Mouse (Mus musculus): ENCODE data around the gene 4930452B06Rik.

The 4930452B06Rik gene

GRCm38 (mm10) chr14:8451117-8451516 lies 214.9 kb downstream of the 4930452B06Rik start:
- no peak for DNase-seq (ENCODE audit: low spot score)

DNA sequence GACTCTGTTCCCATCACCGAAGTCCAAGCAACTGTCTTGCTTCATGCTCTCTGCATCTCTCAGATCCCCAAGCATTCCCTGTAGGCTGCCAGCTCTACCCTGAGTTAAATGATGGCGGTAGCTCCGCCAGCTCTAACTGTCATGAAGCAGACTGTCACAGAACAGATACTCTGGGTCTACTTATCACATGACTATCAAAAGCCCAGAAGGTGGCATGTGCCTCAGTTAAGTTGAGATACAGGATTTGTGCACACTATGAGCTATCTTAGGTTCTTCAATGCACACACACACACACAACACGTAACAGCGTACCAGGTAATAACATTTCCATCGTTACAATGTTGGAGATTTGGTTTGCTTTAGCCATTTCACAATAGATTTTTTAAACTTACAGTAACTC lies 215.7 kb downstream of the 4930452B06Rik start:
- no peak for DNase-seq (ENCODE audit: low spot score)

DNA sequence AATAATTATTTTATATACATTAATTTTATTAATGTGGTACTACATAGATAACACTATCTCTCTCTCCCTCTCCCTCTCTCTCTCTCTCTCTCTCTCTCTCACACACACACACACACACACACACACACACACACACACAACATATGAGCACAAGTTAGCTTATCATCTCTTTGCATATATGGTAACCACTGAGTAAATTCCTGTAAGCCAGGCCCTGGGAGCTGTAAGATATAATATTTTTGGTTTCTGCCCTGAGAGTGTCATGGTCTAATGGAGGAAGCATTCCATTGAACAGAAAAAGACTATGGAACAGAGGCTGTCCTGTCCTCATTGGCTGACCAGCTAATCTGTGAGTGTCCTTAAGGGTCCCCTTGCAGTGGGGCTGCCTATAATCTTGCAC lies 216.7 kb downstream of the 4930452B06Rik start:
- no peak for DNase-seq (ENCODE audit: low spot score)

GRCm38 (mm10) chr14:8447352-8447751 lies 218.7 kb downstream of the 4930452B06Rik start:
- DNase-seq (ENCODE audit: low spot score), result no peak

DNA sequence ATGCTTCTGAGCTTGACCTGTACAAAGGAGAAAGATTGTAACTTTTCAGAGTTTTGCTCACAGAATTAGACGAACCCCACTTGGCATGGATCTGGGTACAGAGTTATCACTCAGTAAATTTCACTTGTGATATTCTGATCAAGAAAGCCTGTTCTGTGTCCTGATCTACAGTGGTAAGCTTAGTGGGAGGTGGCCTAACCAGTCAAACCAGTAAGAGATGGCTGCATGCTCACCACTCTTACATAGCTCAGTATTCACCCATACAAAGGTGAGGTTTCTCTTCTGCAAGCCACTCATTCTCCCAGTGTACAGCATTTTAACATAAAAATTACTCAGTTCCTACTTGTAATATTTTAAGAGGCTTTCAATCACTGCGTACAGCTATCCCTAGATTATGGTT lies 221.7 kb downstream of the 4930452B06Rik start:
- DNase-seq (ENCODE audit: low spot score), result no peak

- no peak for DNase-seq (ENCODE audit: low spot score)
Observed at GRCm38 (mm10) chr14:8442691-8443090, 223.3 kb downstream of the 4930452B06Rik start.

GRCm38 (mm10) chr14:8441623-8442022 lies 224.4 kb downstream of the 4930452B06Rik start:
- DNase-seq (ENCODE audit: low spot score), result no peak

DNA sequence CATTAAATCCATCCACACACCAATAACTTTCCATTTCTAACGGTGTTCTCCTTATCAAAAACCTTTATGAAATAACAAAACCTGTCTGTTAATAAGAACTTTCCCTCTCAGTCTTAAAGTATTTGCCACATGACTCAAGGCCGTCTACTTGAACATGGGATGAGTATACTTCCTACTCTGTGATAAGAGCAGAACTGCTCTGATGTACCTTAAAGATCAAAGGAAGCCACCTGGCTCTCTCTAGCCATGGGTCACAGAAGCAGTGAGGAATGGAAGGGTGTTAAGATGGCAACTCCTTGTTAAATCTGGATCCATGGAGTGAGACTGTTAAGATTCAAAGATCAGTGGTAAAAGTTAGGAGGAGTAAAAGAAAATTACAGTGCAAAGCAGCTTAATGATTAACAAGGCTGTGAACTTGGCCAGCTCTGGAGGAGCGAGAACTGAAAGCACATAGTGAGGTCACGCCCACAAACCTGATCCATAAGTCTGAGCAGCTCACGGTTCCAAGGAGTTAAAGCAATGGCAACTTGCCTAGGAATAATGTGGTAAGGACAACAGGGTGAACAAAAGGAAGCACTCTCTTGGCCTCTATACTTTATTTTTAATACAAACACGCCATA lies 235.3 kb downstream of the 4930452B06Rik start:
- DNase-seq (ENCODE audit: low spot score), result peak; percentile 24

- DNase-seq (ENCODE audit: low spot score), result no peak
Observed at GRCm38 (mm10) chr14:8429767-8430166, 236.3 kb downstream of the 4930452B06Rik start.

GRCm38 (mm10) chr14:8422833-8423232 lies 243.2 kb downstream of the 4930452B06Rik start:
- DNase-seq (ENCODE audit: low spot score), result no peak

DNA sequence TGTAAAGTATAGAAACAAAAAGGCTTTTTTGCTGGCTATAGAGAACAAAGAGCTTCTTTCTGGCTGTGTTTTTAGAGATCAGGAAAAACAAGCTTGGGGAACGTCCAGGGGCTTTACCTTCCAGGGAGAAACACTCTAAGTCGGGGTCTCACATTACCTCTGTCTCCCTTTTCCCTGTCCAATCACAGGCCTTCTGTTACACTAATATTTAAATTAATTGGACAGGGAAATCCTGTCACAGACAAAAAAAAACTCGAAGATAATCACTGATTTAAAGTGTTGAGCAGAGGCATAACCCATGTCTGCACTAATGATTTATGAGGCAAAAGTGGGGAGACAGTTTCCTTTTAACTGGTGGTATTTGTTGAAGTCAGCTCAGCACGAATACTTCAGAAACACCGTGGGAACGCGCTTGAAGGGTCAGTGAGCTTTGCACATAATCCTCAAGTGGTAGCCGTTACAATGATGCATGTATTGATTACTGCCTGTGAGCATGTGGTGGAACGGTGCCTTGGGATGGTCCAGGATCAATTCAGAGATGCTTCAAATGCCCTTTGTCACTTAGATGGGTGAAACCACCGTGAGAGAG lies 244.7 kb downstream of the 4930452B06Rik start:
- DNase-seq (ENCODE audit: low spot score), result no peak

DNA sequence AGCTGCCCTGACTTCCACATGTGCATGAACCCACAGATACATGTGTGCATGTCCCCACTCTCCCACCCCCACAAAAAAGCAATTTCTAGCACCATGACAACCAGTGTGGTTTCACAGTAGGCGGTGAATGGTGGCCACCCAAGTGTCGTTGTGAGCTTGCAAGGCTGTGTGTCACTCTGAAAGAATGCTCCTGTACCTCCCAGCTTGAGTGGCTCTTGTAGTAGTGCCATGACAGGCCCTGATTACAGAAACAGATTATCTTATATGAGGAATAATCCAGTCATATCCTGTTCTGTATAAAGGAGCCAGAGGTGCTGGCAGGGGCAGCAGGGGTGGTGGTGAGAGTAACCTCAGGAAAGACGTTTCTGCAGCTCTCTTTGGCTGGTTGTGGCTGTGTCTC lies 247.4 kb downstream of the 4930452B06Rik start:
- no peak for DNase-seq (ENCODE audit: low spot score)

GRCm38 (mm10) chr14:8405946-8406345 lies 260.1 kb downstream of the 4930452B06Rik start:
- no peak for DNase-seq (ENCODE audit: low spot score)

GRCm38 (mm10) chr14:8403310-8403709 lies 262.7 kb downstream of the 4930452B06Rik start:
- DNase-seq (ENCODE audit: low spot score), result no peak

DNA sequence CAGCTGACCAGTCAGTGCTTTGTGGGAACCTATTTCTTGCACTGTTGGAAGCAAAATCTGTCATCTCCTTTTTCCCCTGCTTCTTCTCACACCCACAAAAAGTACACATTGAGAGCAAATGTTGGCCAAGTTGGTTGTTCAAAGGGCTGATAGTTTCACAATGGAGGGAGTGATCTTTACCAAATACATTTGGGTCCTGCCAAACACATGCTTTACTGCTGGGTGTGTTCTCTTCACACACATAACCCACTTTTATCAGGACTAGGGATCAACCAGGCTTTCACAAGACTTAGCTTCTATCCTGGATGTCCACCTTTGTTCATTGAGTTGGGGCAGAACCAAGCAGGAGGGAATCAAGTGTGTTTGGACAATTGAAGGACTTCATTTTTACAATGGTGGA lies 267.5 kb downstream of the 4930452B06Rik start:
- DNase-seq (ENCODE audit: low spot score), result no peak

GRCm38 (mm10) chr14:8395690-8396287 lies 270.3 kb downstream of the 4930452B06Rik start:
- DNase-seq (ENCODE audit: low spot score), result no peak

GRCm38 (mm10) chr14:8392181-8392825 lies 273.7 kb downstream of the 4930452B06Rik start:
- no peak for DNase-seq (ENCODE audit: low spot score)
